Mouse (Mus musculus) cerebellum, adult (tissue): ENCODE results near the gene Aqp5.

Source experiments
- ATAC-seq: cut with Nextera tagmentation; 2 replicates; pipeline ENCODE4 v1.9.2; 2017; ENCODE audit warnings: mild to moderate bottlenecking, moderate library complexity, mixed read lengths; ENCODE audit not compliant: insufficient number of reproducible peaks, low FRiP score, low TSS enrichment

Aqp5 gene

DNA sequence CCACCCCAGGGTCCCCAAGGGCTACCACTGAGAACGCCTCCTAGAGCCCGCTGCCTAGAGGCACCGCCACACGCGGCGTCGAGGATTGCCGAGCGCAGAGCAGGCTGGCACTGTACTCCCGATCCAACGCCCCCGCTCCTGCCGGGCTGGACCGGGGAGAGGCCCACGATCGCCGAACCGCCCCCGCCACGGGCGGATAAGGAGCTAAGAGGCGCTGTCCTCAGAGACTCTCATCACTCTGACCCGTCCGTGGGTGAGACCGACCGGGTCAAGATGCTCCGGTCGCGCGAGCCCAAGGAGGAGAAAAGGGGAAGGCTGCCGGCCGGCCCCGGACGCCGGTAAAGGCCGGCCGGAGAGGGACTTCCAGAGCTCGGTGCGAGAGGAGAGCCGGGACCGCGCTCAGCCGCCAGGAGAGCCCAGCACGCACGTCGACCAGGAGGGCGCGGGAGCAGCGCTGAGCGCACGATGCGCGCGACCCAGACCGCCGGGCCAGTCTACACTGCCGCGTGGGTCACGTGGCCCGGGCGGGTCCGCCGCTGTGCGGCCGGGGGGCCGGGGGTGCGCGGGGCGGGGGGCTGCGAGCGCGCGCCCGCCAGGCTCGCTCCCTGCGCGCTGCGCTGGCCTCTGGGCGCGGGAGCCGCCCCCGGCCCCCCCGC, at the start of gene Aqp5:
Gene Aqp5 (plus strand): TSS at position 354 of the 656 bp plus-strand sequence.
- no peak for ATAC-seq

DNA sequence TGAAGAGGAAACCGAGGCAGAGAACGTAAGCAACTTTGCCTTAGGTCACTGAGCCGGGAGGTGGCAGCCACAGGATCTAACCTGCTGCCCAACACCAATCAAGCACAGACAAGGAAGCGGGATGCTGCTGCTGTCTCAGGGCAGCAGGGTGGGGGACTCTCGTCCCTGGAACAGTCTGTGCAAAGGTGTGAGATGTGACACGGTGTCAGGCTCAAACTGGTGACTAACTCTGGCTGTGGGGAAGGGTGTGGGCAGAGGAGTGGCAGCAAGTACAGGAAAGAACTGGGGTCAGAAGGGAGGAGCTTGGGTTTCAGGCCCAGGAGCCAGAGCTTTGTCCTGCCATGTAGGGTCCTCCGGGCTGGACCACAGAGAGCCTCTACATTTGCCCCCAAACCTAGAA, 46.5 kb upstream of the Aqp5 start:
- no peak for ATAC-seq

GRCm38 (mm10) chr15:99546596-99546995, 44.0 kb upstream of the Aqp5 start:
- ATAC-seq, result no peak

GRCm38 (mm10) chr15:99547732-99548131, 42.9 kb upstream of the Aqp5 start:
- ATAC-seq, result no peak

DNA sequence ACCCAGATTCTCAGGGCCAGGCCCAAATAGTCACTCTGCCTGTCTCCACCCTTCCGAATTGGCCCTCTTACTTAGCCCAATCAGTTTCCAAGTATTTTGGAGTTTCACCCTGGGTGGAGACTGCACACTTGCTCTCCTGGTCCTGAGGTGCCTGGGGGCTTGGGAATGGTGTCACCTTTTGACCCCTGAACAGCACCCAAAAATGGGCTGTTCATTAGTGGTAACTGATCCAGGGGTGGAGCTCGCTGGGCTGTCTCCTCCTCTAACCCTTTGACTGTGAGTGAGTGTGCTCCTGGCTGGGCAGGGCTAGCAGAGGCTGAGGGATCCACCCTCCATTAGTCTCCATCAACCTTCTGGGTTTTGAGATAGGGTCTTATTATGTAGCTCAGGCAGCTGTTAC, 40.7 kb upstream of the Aqp5 start:
- ATAC-seq, result no peak

- no peak for ATAC-seq
Observed at GRCm38 (mm10) chr15:99553767-99554166, 36.8 kb upstream of the Aqp5 start.

GRCm38 (mm10) chr15:99558947-99559346, 31.6 kb upstream of the Aqp5 start:
- no peak for ATAC-seq

DNA sequence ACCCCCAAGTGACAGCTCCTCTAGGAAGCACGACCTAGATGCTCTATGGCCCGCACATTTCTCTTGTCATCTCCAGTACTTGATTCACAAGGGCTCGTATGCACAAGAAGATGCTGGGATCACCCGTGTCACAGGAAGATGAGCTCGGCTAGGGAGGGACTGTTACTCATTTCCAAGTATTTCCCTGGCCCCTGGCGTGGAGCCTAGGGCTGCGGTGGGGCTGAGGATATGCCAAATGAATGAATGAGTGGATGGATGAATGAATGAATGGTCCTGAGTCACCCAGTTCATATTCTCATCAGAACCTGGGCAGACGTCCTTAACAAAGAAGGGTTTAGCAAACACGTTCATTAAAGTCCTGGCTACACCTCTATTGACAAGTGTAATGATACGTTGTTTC, 30.3 kb upstream of the Aqp5 start:
- no peak for ATAC-seq

- no peak for ATAC-seq
Observed at GRCm38 (mm10) chr15:99567371-99567770, 23.2 kb upstream of the Aqp5 start.

GRCm38 (mm10) chr15:99568682-99569081, 21.9 kb upstream of the Aqp5 start:
- no peak for ATAC-seq

DNA sequence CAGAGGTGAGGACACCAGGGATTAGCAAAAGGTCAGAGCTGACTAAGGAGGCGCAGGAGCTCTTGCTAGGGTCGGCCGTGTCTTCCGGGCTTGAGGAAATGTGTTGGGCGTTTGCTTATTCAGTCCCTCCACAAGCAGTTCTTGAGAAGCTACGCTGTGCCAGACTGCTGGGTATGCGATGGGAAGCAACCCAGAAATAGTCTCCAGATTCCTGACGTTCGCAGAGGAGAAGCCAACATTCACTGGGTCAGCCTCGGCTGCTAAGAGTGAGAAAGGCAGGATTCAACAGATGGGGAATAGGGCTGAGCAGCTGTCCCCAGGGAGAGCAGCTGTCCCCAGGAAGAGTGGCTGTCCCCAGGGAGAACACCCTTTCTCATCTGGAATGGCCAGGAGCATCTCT, 21.5 kb upstream of the Aqp5 start:
- no peak for ATAC-seq

DNA sequence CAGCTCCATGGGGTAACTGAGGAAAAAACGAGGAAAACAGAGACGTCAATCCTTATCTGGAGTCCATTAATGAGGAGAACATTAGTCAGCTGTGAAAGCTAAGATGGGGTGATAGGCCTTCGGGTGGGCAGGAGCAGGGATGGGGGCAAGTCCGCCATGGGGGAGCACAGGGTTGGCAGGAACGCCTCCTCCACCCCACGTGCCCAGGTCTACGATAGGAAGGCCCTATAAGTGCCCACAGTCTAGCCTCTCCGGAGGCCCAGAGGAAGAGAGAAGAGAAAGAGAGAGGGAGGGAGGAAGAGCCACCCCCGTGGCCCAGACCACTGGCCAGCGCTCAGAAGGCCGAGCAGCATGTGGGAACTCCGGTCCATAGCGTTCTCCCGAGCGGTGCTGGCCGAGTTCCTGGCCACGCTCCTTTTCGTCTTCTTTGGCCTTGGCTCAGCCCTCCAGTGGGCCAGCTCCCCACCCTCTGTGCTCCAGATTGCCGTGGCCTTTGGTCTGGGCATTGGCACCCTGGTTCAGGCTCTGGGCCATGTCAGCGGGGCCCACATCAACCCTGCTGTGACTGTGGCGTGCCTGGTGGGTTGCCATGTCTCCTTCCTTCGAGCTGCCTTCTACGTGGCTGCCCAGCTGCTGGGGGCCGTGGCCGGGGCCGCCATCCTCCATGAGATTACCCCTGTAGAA, 11.6 kb upstream of the Aqp5 start, which contains the start of gene Aqp2:
Gene Aqp2 (plus strand): TSS at position 254 of the 684 bp plus-strand sequence.
- ATAC-seq, result 0 out of 2 replicates have a peak, but pooled peaks have one; percentile 38

DNA sequence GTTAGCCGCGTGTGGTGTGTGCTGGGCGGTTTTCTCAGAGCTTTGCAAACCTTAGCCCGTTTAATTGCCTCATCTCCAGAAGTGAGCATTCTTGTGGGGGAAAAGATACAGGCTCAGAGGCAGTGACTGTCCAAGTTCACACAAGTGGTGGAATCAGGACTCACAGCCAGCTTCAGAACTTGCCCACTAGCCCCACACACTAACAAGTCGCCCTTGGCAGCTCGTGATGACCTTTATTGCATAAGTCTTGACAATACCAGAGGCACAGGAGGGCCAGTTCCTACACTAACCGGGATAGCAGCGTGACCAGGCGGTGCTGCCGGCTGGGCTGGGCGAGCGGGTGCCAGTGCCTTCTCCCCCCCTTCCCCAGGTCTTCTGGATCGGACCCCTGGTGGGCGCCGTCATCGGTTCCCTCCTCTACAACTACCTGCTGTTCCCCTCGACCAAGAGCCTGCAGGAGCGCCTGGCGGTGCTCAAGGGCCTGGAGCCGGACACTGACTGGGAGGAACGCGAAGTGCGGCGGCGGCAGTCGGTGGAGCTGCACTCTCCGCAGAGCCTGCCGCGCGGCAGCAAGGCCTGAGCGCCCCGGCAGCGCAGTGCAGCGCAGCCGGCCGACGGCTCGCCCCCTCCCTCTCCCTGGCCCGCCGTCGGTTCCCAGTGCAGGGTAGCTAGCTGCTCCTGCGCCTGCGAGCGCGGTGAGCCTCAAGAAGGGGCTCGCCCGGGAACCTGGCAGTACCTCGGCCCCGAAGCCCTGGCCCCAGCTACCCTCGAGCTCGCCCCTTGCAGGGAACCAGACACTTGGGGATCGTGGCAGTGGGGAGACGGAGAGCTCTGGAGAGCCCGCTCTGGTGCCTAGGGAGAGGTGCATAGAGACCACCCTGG, 6.9 kb upstream of the Aqp5 start:
- peak; percentile 41; the same call in 1 of the 2 replicates for ATAC-seq

GRCm38 (mm10) chr15:99584407-99585202, 6.0 kb upstream of the Aqp5 start:
- ATAC-seq, result no peak

DNA sequence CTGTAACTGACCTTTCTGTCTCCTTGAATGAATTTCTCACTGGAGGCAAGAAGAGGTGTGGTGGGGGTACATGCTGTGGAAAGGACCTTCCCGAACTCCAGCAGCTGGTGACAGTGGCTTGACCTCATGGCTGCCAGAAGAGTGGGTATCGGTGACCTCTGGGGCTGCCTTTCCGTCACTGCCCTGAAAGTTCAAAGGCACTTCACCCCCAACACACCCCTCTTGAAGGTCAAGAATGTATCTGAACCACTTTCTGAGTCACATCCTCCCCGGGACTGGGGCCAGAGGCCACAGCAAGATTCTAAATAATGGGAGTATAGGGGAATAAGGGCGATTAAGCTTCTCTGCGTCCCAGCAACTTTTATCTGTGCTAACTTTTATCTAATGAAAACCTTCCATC, 4.8 kb upstream of the Aqp5 start:
- ATAC-seq, result no peak

DNA sequence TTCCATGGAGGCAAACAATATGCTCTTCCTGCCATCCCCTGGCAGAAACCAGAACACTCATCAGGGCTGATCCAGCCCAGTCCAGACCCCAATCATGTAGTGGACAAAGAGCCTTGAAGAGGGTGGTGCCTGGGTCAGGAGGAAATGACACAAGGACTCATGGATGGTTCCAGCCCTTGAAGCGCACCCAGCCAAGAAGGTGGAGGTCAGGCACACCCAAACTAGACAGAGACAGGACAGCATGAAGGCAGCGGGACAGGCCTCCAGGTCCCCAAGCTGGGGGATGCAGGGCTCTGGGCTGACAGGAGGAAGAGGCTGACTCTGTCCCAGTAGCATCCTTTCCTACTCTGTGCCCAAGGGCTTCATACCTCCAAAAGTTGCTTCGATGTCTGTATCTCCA, 4.1 kb upstream of the Aqp5 start:
- no peak for ATAC-seq

GRCm38 (mm10) chr15:99589237-99589636, 1.3 kb upstream of the Aqp5 start:
- no peak for ATAC-seq

DNA sequence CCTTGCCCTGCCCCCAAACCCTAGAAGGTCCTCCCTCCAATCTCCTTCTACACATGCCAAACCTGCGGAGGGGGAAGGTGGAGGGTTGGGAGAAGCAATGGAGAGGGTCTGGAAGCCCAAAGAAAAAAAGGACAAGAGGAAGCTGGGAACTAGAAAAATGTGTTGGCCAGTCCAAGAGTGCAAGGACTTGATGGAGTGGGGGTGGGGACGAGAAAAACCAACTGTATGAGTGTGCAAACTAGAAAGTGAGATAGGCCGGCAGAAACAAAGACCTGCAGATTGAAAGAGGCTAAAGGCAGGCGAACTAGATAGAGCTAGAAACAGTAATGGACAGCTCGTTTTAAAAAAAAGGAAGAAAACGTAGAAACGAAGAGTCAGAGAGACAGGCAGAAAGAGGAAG, 878 bp upstream of the Aqp5 start:
- ATAC-seq, result no peak

DNA sequence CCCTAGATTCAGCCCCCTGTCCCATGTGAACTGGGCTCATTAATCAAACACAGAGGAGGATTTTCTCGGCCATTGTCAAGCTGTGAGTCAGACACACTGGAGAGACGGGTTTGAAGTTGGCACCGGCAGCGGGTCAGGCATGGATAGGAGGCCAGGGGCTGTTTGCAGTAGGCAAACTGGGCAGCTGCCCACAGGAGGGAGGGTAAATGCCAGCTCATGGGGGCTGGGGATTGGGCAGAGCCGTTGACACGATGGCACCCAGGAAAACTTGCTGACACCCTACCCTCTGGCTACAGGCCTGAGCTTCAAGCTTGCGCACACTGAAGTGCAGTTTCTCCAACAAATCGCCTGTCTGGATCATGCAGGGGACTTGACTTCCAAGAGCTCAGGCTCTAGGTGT, 1.6 kb downstream of the Aqp5 start:
- ATAC-seq, result no peak

DNA sequence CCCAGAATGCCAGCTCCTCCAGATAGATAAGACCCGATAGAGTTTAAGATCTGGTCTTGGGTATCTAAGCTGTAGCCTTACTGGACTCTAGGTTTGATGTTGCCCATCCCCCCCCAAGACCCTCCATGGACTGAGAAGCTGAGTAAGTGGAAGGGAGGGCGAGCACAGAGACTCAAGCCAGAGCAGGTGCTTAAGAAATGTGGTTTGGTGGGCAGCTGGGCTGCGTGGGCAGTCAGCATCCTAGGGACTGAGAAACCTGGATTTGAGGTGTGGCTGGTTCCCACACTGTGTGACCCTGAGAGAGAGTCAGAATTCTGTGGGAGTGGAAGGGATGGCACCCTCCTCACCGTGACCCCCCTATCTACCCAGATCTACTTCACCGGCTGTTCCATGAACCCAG, 2.3 kb downstream of the Aqp5 start:
- no peak for ATAC-seq
